Mouse (Mus musculus) CH12.LX (cell line): ENCODE results near the gene Mink1.

Experiments used
- BHLHE40 ChIP-seq: IDR thresholded peaks from 2 replicates; pipeline ENCODE4 v1.6.1; 2011; ENCODE audit warnings: mild to moderate bottlenecking, low read depth, low read length, improper control_type of control experiment
- CTCF ChIP-seq, 2 experiments: IDR thresholded peaks in 1 of 2; conservative IDR thresholded peaks in 1 of 2; 2 replicates each; pipeline ENCODE4 v1.5.1; 2011 to 2012; ENCODE audit warnings: low read depth in 2 of 2, low read length in 2 of 2, improper control_type of control experiment in 1 of 2, inconsistent platforms in 1 of 2, mild to moderate bottlenecking in 1 of 2, moderate library complexity in 1 of 2
- E2F4 ChIP-seq: IDR thresholded peaks from 2 replicates; pipeline ENCODE4 v1.6.1; 2011; ENCODE audit warnings: low read depth, low read length, improper control_type of control experiment; ENCODE audit not compliant: insufficient replicate concordance
- EP300 ChIP-seq: IDR thresholded peaks from 2 replicates; pipeline ENCODE4 v1.6.1; 2011; ENCODE audit warnings: low read length, improper control_type of control experiment
- MAX ChIP-seq: IDR thresholded peaks from 2 replicates; pipeline ENCODE4 v1.6.1; 2011; ENCODE audit warnings: low read length, improper control_type of control experiment
- NRF1 ChIP-seq: IDR thresholded peaks from 2 replicates; pipeline ENCODE4 v1.6.1; 2014; ENCODE audit warnings: low read depth, mild to moderate bottlenecking, inconsistent platforms, low read length, improper control_type of control experiment, moderate library complexity
- POLR2A ChIP-seq: IDR thresholded peaks from 2 replicates; pipeline ENCODE4 v1.6.1; 2011; ENCODE audit warnings: low read depth, mild to moderate bottlenecking, improper control_type of control experiment, low read length
- SMC3 ChIP-seq: IDR thresholded peaks from 2 replicates; pipeline ENCODE4 v1.6.1; 2011; ENCODE audit warnings: low read depth, low read length, improper control_type of control experiment
- USF1 ChIP-seq: IDR thresholded peaks from 2 replicates; pipeline ENCODE4 v1.6.1; 2014; ENCODE audit warnings: low read depth, mild to moderate bottlenecking, inconsistent platforms, low read length, improper control_type of control experiment
- ZC3H11A ChIP-seq: IDR thresholded peaks from 2 replicates; pipeline ENCODE4 v1.6.1; 2012; ENCODE audit warnings: low read depth, mild to moderate bottlenecking, inconsistent platforms, low read length, improper control_type of control experiment

DNA sequence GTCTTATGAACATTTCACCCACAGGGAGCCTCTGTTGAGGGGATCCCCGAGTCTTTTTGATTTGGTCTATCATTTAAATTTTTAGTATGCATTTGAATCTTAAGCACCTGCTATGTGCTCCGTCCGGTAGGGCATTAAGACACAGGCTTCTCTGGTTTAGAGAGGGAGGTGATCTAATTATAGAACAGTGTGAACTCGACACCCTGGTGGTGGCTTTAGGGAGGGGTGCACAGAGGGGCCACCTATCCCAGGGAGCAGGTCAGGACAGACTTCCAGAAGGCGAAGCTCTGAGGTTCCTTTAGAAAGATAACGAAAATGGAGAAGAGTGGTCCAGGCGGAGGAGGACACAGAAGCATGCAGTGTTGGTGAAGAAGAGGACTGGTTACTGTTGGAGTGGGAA, 18.2 kb upstream of the Mink1 start:
- TF ChIP-seq USF1 (no peak), NRF1 (no peak), POLR2A (no peak), SMC3 (no peak), EP300 (no peak), E2F4 (no peak), ZC3H11A (no peak), CTCF (conservative IDR thresholded peaks at IDR 0.05 in 1 of 2, IDR thresholded peaks at IDR 0.05 in 1 of 2; ENCODE audit: low read depth in 2 of 2, low read length in 2 of 2) (no peak), MAX (no peak), BHLHE40 (no peak)
